Mouse (Mus musculus) G1E-ER4 (cell line): ENCODE results near the gene Nudt9. TPM values are rescaled to one million over a fixed set of nuclear protein-coding genes. Genes with fewer than 3 reads are reported as not detected.

ENCODE experiments used
- GATA1 ChIP-seq: IDR thresholded peaks from one replicate; pipeline ENCODE4 v1.8.0; 2012; ENCODE audit warnings: low read length, inconsistent platforms
- polyA plus RNA-seq: library from polyadenylated mRNA; stranded (reverse); fragments of >175 nt; gene quantifications from 2 replicates; pipeline ENCODE4 v1.2.3, GENCODE M21; 2012

Gene Nudt9
- polyA plus RNA-seq, 1 experiment: 216 TPM

DNA sequence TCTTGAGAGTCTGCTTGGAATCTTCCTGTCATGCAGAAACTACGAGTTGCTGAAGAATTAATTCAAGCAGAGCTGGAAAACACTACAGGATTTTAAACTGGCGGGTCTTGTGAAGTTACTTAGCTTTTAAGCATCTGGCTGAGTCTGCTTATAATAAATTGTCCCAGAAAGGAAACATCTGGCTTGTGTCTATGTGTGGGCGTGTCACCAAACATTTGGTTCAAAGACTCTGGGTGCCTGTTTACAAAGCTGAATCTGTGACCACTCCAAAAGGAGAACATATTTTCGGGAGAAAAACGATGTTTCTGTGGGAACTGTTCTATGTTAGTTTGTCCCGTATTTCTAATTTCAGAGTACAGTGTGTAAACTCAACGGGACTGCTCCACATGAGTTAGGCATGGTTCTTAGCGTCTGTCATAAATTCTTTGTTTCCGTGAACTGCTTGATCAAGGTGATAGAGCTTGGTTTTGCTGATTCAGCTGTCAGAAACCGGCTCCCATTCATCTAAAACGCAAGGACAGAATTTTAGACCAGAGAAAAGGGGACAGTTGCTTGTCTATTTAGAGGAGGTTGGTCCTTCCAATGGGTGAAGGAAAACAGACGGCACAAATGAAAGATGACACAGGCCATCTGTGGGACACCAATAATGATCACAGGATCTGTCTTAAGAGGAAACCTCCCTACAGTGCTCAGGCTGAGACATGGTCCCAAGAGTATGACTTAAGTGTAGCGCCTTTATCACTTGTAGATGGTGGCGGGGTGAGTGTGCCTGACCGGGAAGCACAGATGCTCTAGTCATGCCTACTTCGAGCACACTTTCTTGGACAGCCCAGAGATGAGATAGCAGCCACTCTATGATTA, 50.2 kb downstream of the Nudt9 start:
- no peak for TF ChIP-seq GATA1

DNA sequence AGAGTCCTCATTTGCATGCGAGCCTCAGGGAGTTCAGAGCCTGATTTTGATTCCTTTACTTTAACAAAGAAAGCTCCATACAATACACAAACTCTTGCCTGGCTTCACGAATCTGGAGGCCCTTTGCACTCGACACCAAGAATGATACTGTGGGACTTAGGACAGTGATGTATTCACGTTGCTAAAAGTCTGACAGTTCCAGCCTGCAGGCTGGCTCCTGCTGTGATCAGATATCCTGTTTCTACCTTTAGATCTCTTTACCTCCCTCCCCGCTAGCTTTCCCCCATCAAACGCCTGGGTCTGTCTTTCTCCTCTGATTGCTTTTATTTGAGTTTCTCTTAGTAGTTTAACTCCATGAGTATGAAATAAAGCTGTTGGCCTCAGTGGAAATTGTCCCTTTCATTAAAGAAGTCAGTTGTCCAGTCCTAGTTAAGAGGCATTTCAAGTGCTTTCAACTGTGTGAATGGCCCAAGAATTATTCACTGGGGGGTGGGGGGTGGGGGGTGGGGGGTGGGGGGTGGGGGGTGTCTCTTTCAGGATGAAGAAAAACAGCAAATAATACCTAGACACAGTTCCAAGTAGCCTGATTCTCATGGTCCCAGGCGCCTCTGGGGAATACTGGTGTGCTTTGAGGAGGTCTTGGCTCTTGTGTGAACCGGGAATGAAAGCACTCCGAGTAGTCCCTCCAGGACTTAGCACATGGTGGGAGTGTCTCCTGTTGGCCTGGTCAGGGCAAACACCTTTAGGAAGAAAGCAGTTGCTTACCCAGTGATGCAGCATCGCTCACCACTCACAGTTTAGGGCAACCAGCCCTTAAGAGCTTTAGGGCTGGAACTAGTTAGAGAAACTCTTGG, 55.8 kb downstream of the Nudt9 start:
- TF ChIP-seq GATA1: no peak

DNA sequence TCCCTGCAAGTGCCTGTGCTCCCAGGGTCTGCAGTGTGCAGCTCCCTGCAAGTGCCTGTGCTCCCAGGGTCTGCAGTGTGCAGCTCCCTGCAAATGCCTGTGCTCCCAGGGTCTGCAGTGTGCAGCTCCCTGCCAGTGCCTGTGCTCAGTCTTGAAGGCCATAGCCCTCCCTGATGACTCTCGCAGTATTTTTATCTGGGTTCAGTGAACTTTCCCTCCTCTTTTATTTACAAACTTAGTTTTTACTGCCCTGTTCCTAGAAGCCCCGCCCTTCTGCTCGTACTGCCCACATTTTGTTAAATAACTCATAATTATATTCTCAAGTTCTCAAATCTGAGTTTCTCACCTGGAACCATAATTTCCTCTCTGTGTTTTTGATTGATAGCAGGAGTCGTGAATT, 57.1 kb downstream of the Nudt9 start:
- TF ChIP-seq GATA1: no peak

DNA sequence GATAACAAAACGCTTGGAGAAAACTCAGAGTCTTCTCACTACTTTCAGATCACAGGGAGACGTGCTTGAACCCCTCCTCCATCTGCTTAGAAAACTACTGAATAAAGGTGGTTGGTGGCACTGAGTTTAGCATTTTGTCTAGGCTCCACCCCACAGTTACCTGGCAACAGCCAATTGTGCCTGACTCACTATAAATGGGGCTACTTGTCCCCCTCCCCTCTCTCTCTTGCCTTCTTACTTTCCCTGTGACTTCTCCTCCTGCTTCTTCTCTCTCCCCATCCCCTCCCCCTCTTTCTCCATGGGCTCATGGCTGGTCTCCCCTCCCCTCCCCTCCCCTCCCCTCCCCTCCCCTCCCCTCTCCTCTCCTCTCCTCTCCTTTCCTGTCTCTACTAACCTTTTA, 58.0 kb downstream of the Nudt9 start:
- no peak for TF ChIP-seq GATA1

DNA sequence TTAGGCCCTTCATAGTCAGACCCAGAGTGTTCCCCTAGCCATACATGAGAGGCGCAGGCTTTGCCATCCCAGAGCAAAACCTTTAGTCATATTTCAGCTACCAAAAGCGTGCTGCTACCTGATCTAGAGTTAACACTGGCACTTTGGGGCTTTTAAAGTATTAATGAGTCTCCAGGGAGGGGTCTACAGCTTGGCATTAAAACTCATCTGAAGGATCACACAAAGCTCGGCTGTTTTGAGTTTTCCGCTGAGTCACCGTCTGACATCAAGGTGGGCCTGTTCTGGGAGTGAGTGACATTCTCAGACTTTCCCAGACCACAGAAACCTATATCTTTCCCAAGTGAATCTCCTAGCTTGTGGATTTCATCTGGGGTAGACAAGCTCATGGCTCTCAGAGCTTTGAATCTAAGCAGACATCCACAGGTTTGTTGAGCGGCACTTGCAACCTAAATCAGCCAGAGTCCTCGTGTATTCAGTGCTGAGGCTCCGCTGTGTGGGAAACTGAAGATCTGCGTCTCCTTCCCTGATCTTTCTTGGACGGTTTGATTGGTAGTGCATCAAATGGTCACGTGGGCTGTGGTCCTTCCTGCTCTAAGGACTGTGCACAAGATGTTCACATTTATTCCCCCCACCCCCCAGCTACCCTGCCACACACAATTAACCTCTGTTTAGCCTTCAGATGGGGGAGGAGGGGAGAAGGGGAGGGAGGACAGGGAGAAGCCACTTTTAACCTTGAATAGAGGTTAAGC, 62.2 kb downstream of the Nudt9 start:
- no peak for TF ChIP-seq GATA1

DNA sequence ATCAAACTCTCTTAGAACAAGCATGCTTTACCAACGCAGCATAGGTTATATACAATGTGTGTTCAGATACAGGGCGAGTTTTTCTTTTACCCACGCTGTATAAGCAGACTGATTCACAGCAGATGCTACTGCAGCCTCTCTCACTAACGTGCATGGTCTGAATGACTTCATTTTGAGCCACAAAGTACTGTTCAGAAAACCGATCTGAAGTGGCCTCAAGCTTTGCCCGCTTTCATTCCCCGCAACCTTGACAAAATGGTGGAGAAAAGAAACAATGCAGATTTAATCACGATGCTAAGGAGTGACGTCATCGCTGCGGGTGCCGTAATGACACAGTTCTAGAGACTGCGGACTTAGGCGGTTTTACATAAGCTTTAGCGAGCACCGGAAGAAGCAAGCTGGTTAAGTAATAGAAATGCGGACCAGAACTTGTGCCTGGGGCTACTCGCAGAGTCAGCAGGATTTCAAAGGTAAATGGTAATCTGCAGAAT, 62.8 kb downstream of the Nudt9 start:
- TF ChIP-seq GATA1: no peak

DNA sequence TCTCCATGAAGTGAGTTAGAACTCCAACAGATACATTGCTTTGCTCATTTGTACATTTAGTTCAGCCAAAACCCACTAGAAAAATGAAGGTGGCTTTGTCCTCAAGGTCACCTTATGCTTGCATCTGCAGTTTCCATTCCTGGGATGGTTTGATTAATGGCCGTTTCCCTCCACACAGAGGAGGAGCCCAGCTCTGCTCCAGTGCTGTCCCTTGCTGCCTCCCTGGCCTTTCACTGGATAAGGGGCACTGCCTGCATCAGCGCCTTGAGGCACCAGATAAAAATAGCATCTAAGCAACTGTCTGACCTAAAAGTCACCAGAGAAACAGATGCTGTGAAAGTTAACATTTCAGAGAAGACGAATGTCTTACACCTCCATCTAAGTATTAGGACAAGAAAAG, 63.4 kb downstream of the Nudt9 start:
- TF ChIP-seq GATA1: no peak

DNA sequence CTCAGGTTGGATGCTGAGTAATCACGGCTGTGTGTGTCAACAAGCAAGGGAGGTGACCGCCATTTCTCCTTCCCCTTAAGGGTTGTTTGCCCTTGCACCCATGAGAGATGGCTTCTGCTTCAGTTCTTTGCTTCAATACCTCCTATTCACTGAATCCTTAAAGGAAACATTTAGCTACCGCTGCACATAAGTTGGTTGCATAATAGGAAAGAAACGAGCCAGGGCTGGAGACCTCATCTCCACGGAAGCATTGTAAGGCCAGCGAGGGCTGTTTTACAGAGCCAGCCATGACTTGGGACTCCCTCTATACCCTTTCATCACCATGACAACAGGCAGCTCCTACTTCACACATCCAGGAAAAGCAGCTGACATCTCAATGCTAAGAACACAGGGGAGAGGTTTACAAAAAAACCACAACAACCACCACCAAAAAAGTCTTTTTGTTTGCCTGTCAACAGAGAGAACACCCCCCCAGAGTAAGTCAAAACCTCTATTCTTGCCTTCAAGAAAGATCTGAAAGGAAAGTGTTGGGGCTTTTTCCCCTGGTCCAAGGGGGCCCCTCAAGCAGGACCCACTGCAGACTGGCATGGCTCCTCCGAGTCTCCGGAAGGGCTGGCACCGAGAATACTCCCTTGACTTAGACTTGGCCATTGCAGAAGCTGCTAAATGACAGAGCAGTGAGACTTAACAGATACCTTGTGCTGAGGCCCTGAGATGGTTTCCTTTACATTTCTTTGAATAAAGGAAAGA, 64.2 kb downstream of the Nudt9 start:
- no peak for TF ChIP-seq GATA1

DNA sequence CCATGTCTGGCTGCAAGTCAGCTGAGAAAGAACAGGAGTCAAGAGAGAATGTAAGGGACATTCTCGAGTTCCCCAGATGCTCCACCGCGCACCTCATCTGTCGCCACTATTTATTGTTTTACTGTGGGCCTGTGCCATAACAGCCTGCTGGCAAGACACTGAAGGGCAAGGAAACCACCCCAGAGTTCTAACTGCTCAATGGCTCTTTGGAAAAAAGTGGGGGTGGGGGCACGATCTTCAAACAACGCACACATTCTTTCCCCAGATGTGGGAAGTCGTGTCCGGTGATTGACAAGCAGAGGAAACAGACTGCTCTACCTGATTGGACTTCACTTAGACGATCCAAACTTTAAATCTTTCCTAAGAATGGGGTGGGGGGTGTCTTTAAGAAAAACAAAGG, 65.9 kb downstream of the Nudt9 start:
- TF ChIP-seq GATA1: no peak

DNA sequence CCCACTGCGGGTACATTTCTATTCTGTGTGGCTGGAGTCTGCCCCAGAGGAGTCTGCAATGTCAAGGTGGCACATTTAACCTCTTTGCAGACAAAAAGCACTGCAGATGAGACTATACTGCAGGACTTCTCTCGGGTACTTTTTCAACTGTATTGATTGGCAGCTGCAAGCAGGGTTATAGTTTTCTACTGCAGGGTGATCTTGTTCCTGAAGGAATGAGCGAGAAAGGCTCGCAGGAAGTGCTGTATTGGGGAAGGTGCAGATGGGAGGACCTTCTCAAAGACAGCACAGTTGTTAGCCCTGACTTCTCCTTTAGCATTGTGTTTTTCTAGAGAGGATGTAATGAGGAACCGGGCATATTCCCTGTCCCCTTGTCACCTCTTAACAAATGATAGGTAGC, 66.4 kb downstream of the Nudt9 start:
- TF ChIP-seq GATA1: no peak

DNA sequence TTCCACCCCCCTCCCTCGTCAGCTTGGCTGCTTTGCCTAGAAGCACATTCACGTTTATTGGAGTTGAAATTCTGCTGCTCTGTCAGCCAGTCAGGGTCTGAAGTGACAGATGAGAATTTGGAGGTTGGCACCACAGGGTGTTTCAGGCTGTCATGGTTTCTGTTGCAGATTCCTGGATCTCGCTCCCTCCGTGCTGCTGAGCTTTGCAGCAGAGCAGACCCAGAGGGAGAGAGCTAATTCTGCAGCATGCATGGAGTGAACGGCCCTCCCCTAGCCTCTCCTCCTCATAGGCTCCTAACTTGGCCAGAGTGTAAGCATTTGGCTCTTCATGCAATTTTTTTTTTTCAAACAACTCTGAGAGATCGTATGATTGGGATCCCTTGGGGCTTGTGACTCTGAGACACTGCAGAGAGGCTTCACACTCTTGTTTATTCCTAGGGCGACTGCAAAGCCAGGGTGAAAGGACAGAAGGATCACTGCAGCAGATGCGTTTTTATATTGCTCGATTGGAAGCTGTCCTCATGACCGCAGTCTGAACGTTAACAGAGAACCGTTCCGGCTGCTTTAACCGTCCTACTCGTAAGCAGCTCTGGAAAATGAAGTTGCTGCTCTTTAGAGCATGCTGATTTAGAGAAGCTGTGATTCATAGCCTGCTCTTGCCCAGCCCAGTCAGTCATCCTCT, 67.5 kb downstream of the Nudt9 start, which contains the start of gene Sparcl1:
TSS of gene Sparcl1 (minus strand) at position 243 of the 682 bp plus-strand sequence.
- no peak for TF ChIP-seq GATA1

Other genes starting within 250 kb of the Nudt9 start
- 0.06 TPM in 2 replicates for gene Klhl8, start 135.0 kb upstream of the Nudt9 start, polyA plus RNA-seq
- not detected in 2 replicates for gene Hsd17b13, start 68.9 kb upstream of the Nudt9 start, polyA plus RNA-seq
- gene Hsd17b11, start 24.4 kb upstream of the Nudt9 start, polyA plus RNA-seq: 0.58 and 0.67 TPM in 2 replicates
- gene Gm17660, start 31.3 kb downstream of the Nudt9 start, polyA plus RNA-seq: not detected in 2 replicates
- not detected in 2 replicates for gene Sparcl1, start 67.4 kb downstream of the Nudt9 start, polyA plus RNA-seq
- not detected in 2 replicates for gene Dspp, start 124.4 kb downstream of the Nudt9 start, polyA plus RNA-seq
- gene Dmp1, start 156.3 kb downstream of the Nudt9 start, polyA plus RNA-seq: not detected in 2 replicates